Mouse (Mus musculus) spleen, adult 12 weeks (tissue): Measurements from ENCODE around the gene Raver2.

Experiments
- DNase-seq: peaks from one replicate; pipeline ENCODE4 v3.0.0; 2022; ENCODE audit warnings: low spot score

Raver2 gene

DNA sequence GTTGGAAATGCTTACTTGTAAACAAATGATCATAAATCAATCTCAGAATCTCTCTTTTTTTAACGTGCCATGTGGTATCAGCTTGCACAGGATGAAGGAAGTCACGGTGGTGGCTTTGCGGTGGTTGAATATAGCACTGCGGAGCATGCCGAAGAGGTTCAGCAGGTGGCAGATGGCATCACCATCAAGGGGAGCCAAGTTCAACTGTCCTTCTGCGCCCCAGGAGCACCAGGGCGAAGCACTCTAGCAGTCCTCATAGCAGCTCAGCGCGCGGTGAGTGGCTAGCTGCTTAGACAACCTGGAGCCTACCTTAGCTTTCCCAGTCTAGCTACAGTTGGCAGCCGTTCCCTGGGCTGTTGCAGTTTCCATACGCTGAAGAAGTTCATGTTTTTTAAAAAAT lies 38.3 kb downstream of the Raver2 start:
- DNase-seq: no peak

DNA sequence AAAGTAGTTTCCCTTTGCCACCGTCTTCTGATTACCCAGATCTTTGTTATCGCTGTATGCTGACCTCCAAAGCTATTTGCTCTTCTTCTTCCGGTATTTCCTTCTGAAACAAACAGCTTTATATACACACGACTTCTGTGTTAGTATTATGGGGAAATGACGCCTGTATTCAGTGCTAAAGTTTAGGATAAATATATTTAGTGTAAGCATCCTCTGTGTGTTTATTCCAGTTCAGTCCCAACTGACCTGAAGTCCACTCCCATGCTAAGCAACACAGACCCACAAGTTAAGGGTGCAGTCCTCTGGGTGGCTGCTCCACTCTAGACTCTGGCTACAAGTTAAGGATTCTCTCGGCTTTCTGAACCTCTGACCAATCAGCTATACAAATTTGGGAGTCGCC lies 52.2 kb downstream of the Raver2 start:
- no peak for DNase-seq

- no peak for DNase-seq
These were observed 66.2 kb downstream of the Raver2 start for GRCm38 (mm10) chr4:101135013-101135412.

DNA sequence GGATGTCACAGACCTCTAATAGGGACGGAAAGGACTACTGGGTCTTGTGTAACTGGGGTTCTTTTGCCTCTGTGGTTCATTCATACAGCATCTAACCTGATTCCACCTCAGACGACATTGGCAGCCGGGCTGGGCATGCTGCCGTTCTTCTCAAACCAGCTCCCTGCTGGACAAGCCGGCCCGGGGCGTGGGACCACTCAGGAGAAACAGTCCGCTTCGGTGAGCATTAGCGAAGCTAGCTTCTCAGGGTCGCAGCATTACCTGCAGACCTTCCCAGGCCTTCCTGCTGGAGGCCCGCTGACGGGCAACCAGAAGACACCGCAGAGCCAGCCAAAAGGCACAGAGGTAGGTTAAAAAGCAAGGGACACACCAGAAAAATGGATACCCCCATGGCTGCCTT lies 67.1 kb downstream of the Raver2 start:
- DNase-seq: no peak

- DNase-seq: no peak
These were observed 69.2 kb downstream of the Raver2 start for GRCm38 (mm10) chr4:101137975-101138374.

GRCm38 (mm10) chr4:101141768-101142167 lies 73.0 kb downstream of the Raver2 start:
- DNase-seq: no peak

- DNase-seq: no peak
These were observed 75.1 kb downstream of the Raver2 start for GRCm38 (mm10) chr4:101143901-101144300.

DNA sequence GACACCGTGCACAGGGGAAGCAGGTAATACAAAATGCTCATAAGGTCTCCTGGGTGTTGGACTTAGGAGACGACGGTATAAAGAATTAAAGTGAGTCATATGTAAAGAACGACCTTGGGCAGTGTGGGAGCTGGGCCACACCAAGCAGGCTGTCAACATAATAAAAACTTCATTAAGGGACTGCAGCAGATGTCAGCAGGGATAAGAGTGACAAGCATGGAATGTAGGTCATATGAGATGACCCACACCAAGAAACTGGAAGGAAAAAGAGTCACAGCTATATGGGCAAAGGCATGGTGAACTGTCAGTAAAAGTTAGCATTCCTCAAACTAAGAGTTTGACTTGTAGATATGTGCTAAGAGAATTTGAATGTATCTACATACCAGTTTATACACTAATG lies 75.6 kb downstream of the Raver2 start:
- no peak for DNase-seq

- DNase-seq: no peak
These were observed 76.0 kb downstream of the Raver2 start for GRCm38 (mm10) chr4:101144790-101145189.

DNA sequence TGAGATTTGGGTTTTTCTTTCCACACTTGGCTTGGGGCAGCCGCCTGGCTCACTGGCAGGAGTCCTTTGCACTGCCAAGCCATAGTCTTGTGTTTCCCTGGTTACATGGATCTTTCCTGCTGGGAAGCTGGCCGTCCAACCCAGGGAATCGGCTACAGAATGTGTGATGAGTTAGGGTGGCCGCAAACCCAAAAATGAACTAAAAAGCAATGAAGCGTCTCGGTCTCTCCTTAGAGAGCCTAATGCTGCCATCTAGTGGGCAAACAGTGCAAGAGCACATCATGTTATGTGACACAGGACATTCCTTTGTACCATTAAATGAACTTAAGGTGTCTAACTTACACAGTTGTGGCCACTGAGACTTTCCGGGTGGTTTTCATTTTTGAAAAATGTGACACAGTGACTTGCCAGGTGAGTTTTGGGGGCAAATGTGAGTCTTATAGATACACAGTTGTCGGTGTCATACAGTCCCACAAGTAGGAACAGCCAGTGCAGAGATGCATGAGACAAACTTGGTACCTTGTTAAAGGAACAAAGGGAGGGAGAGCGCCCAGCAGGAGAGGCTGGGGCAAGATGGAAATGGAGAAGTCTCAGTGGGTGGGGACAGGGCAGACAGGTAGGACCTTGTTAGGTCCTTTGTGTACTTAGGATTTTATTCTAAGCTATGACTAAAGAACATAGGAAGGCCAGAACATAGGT lies 77.4 kb downstream of the Raver2 start:
- DNase-seq: peak; percentile 38

DNA sequence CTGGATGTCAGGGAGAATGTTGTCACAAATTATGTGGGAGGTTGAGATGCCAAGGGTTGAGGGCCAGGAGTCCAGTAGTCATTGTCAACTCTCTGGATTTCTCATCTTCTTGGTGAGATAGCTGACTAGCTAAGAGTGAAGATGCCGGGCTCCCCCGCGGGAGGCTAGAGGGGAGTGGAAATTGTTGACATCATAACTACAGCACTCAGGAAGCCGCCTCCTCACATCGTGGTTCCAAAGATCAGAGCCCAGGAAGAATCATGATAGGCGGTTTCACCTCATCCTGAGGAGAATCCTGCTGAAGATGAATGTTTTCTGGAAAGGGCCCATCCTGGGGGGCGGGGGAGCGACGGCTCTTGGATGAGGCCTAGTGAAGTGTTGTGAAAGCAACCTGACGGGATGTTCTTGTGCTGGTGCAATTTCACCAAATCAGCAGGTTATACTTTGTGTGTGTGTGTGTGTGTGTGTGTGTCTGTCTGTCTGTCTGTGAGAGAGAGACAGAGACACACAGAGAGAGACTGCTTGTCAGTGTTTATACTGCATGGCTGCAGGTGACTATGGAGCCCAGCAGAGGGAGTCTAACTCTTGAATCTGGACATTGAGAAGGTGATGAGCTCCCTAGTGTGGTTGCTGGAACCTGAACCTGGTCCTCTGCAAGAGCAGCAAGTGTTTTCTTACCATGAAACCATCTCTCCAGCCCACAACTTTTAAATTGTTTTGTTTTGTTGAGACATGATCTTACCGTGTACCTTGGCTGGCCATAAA lies 78.3 kb downstream of the Raver2 start:
- DNase-seq: no peak

GRCm38 (mm10) chr4:101155541-101155940 lies 86.8 kb downstream of the Raver2 start:
- DNase-seq: no peak

GRCm38 (mm10) chr4:101157476-101157875 lies 88.7 kb downstream of the Raver2 start:
- no peak for DNase-seq

DNA sequence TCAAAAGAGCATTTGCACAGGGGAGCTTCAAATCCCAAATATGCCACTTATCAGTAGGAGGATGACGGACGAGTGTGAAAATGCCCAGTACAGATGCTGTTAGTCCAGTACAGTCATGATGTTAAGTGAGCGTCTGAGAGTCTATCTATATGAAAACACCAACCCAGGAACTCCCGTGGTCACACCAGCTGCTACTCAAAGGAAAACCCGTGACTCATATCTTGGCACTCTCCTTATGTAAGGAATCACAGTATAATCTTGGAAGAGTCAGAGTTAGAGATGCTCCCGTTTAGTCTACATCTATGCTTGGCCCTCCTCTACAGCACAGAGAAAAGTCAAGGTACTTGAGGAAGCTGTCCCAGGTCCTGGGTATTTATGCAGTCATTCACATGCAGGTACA lies 89.5 kb downstream of the Raver2 start:
- no peak for DNase-seq

GRCm38 (mm10) chr4:101159191-101159764 lies 90.5 kb downstream of the Raver2 start:
- DNase-seq: no peak

- no peak for DNase-seq
These were observed 92.0 kb downstream of the Raver2 start for GRCm38 (mm10) chr4:101160821-101161220.

DNA sequence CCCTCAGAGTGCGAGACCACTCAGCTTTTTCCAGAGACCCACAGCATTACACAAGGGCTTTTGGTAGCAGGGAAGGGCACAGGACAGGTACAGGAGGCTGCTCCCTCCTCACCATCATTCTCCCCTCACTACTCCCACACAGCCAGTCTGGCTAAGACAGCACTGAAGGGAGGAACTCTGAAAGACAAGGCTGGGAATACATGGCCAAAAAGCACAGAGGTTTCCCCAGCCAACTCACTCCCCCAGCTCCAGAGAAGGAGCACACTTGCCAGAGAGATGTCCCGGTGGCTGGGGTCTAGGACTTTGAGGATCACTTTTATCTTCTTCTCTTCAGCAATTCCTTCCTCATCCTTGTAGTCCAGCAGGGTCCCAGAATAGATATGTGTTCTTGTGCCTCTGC lies 95.4 kb downstream of the Raver2 start:
- no peak for DNase-seq

GRCm38 (mm10) chr4:101164673-101165072 lies 95.9 kb downstream of the Raver2 start:
- DNase-seq: no peak

DNA sequence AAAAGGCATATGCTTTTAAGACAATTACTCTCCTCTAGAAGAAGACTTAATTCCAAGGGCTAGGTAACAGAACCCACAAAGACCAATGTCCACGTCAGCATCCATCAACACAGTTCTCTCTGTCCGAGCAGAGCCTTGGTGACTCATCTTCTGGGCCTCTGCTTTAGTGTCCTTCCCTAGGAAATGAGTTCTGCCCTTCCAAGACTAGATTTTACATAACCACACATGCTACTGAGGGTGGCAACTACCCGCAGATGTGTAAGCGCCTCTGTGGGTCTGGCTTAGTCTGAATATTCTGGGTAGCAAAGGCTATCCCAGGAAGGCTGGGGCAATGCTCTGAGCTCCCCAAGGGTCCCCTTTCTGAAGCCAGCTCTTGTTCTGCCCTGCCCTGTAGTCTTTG lies 97.0 kb downstream of the Raver2 start:
- DNase-seq: no peak

DNA sequence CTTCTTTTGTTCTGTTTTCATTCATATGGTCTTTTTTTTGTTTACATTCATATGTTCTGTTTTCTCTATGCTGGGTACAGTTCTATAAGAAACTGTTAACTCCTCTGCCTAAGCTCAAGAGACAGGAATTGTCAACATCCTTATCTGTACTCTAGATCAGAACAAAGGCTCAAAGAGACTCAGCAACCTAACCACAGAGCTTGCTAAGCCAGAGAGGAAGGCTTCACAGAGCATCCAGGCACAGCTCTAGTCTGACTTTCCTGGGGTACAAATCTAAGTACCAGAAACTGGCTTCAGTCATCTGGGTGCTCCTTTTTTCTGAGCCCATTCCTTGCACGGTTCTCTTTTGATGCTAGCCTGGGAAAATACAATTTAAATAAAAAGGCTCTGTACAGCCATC lies 99.0 kb downstream of the Raver2 start:
- no peak for DNase-seq

DNA sequence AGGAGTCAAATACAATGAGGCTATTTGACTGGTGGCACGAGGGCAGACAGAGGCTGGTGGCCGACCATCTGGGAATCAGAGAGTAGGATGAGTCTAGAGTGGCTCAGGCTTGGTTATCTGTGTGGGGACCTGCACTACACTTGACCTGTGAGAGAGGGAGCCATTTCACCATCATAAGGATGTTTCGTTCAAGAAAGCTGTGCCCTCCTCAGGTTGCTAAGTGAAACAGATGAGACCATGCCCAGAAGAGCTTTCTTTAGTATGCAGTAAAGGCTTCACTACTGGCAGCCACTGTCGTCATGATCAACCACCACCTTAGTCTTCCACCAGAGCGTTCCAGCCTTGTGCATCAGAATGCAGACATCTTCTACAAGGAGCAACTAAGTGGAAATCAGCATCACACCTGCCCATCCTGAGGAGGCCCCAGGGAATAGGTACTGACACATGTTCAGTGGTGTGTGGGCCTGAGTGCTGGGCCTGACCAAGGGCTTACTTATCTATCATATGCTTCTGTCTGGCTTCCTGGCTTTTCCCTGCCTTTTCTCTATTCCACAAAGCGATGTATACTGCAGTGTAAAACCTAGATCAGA lies 99.5 kb downstream of the Raver2 start:
- DNase-seq: peak; percentile 25

DNA sequence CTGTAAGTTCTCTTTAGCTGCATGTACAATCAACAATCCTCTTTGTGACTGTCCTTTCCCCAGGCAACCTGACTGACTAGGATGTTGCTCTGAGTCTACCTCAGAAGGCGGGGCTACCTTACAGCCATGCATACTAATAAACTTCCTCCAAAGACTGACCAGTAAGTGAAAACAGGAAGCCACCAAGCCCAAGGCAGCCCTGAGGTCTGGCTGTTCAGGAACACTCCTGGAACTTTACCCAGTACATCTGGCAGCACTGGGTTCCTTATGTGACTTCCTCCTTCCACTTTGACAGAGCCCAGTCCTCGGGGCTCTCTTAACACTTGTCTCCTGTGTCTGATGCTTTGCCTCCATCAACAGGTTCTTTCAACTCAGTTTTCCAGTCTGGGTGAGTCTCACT lies 104.0 kb downstream of the Raver2 start:
- no peak for DNase-seq
